Mouse (Mus musculus): Measurements from ENCODE around the gene Ttn.
A peak's percentile ranks its signal among the peaks of the same experiment; 100 is the strongest.

Ttn gene

GRCm38 (mm10) chr2:76965542-76965941 lies 16.8 kb downstream of the Ttn start:
- DNase-seq (ENCODE audit: extremely low read depth, low read depth), result no peak

GRCm38 (mm10) chr2:76962045-76962432 lies 20.3 kb downstream of the Ttn start:
- no peak for DNase-seq (ENCODE audit: extremely low read depth, low read depth)

GRCm38 (mm10) chr2:76961420-76962044 lies 20.8 kb downstream of the Ttn start:
- no peak for DNase-seq (ENCODE audit: extremely low read depth, low read depth)

GRCm38 (mm10) chr2:76949774-76950173 lies 32.6 kb downstream of the Ttn start:
- DNase-seq (ENCODE audit: extremely low read depth, low read depth), result no peak

GRCm38 (mm10) chr2:76938515-76938914 lies 43.8 kb downstream of the Ttn start:
- DNase-seq (ENCODE audit: extremely low read depth, low read depth), result no peak

GRCm38 (mm10) chr2:76929718-76930117 lies 52.6 kb downstream of the Ttn start:
- peak; percentile 52 for DNase-seq (ENCODE audit: extremely low read depth, low read depth)

- no peak for DNase-seq (ENCODE audit: extremely low read depth, low read depth)
Measured at GRCm38 (mm10) chr2:76928816-76929215, 53.5 kb downstream of the Ttn start.

- peak; percentile 10 for DNase-seq (ENCODE audit: extremely low read depth, low read depth)
Measured at GRCm38 (mm10) chr2:76928298-76928697, 54.0 kb downstream of the Ttn start.

GRCm38 (mm10) chr2:76926927-76927326 lies 55.4 kb downstream of the Ttn start:
- DNase-seq (ENCODE audit: extremely low read depth, low read depth), result no peak

GRCm38 (mm10) chr2:76914959-76915358 lies 67.4 kb downstream of the Ttn start:
- DNase-seq (ENCODE audit: extremely low read depth, low read depth), result no peak

GRCm38 (mm10) chr2:76908705-76909457 lies 73.5 kb downstream of the Ttn start:
- no peak for DNase-seq (ENCODE audit: extremely low read depth, low read depth)

GRCm38 (mm10) chr2:76903351-76903750 lies 79.0 kb downstream of the Ttn start:
- DNase-seq (ENCODE audit: extremely low read depth, low read depth), result no peak

- no peak for DNase-seq (ENCODE audit: extremely low read depth, low read depth)
Measured at GRCm38 (mm10) chr2:76901476-76902086, 80.8 kb downstream of the Ttn start.

GRCm38 (mm10) chr2:76899886-76900285 lies 82.5 kb downstream of the Ttn start:
- no peak for DNase-seq (ENCODE audit: extremely low read depth, low read depth)

- DNase-seq (ENCODE audit: extremely low read depth, low read depth), result no peak
Measured at GRCm38 (mm10) chr2:76896990-76897389, 85.4 kb downstream of the Ttn start.

GRCm38 (mm10) chr2:76895327-76895726 lies 87.0 kb downstream of the Ttn start:
- DNase-seq (ENCODE audit: extremely low read depth, low read depth), result no peak

GRCm38 (mm10) chr2:76888721-76889120 lies 93.6 kb downstream of the Ttn start:
- DNase-seq (ENCODE audit: extremely low read depth, low read depth), result no peak

- DNase-seq (ENCODE audit: extremely low read depth, low read depth), result no peak
Measured at GRCm38 (mm10) chr2:76885855-76886254, 96.5 kb downstream of the Ttn start.

- DNase-seq (ENCODE audit: extremely low read depth, low read depth), result no peak
Measured at GRCm38 (mm10) chr2:76881406-76881805, 100.9 kb downstream of the Ttn start.

- no peak for DNase-seq (ENCODE audit: extremely low read depth, low read depth)
Measured at GRCm38 (mm10) chr2:76875587-76875986, 106.8 kb downstream of the Ttn start.

GRCm38 (mm10) chr2:76866928-76867327 lies 115.4 kb downstream of the Ttn start:
- peak; percentile 37 for DNase-seq (ENCODE audit: extremely low read depth, low read depth)

GRCm38 (mm10) chr2:76865497-76865896 lies 116.8 kb downstream of the Ttn start:
- no peak for DNase-seq (ENCODE audit: extremely low read depth, low read depth)

- DNase-seq (ENCODE audit: extremely low read depth, low read depth), result no peak
Measured at GRCm38 (mm10) chr2:76861327-76861726, 121.0 kb downstream of the Ttn start.
